ENCODE assay signal across 27 mouse cellular contexts in the genomic region with DNA sequence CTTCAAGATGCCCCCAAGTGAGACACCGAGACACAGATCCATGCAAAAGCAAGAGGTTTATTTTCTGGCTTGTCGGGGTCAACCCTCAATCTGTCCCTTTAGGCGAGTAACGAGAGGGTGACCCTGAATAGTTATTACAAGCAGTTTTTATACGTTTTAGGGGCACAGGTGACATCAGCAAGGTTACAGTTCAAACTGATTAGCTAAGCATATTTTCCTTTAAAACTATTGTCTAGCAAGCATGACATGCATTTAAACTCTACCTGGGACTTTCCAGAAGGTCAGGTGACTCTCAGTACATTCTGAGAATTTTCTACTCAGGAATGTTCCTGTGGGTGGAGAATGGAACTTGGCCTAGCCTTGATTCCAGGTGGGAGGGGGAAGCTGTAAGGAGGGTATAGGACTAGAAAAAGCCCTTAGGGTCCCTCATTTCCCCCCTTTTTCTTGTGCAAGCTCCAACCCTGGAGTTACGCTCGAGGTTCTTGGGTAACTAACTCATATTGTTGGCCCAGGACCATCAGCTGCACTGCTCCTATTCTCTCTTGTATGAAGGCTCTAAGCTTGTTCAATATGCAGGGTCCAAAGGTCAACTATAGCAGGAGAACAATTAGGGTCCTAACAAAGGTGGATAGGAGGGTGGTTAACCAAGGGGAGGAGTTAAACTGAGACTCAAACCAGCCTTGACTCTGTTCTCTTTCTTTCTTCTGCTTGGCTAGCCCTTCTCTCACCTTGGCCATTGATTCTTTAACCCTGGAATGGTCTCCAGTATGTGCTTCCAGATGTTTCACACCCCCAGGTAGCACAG. TPM values are rescaled to one million over a fixed set of nuclear protein-coding genes. Genes with fewer than 3 reads are reported as not detected.
DNase-seq lines count a peak whose midpoint lies in the region; ATAC-seq and TF ChIP-seq lines count a peak whose summit lies in the region.
"Had no signal": no experiment of that assay in that cellular context is flagged by ENCODE, and none has a peak within 500 bp of the region (broad histone marks: within the 10 kb centered on the region; RNA-seq: fewer than 3 reads in every experiment).

No protein-coding gene starts in this region.

- no peaks in the 10 kb centered on the region for H3K79me2 ChIP-seq in CH12.LX (replicated peaks; ENCODE audit: control insufficient read depth, extremely low read depth, insufficient read depth, poor library complexity, severe bottlenecking)

- dilution Hi-C loops in CH12.LX (cut with MboI; ENCODE audit: extremely low pct_ligation_motif_present, extremely low pct_unique_long_range_greater_than_20kb, low sequenced_read_pairs): no loop called here

- no peak for TF ChIP-seq POLR2A in kidney, adult 2 months (IDR thresholded peaks at IDR 0.05; ENCODE audit: low read depth, low read length)
- TF ChIP-seq POLR2A in CH12.LX (IDR thresholded peaks at IDR 0.05; ENCODE audit: low read depth, low read length): no peak

- TF ChIP-seq RAD21 in CH12.LX (IDR thresholded peaks at IDR 0.05; ENCODE audit: low read depth, low read length): no peak

- H3K4me2 ChIP-seq in CH12.LX (ENCODE audit: insufficient read depth, low read depth, poor library complexity, severe bottlenecking): no peak overlapping the region
- no peak overlapping the region for H3K4me2 ChIP-seq in liver, postnatal 0 days (ENCODE audit: low read depth, low read length)
- H3K4me2 ChIP-seq: embryonic facial prominence, embryonic 15.5 days; heart, embryonic 13.5 days; hindbrain, embryonic 15.5 days; limb, embryonic 12.5 days; liver, embryonic 12.5 days; lung, embryonic 15.5 days; neural tube, embryonic 13.5 days had no signal

- H3K36me3 ChIP-seq in kidney, adult 2 months (ENCODE audit: control insufficient read depth, insufficient read depth, low read length): peaks cover 10% of the 10 kb centered on the region
- no peaks in the 10 kb centered on the region for H3K36me3 ChIP-seq in CH12.LX (replicated peaks in 1 of 2; ENCODE audit: control insufficient read depth in 1 of 2, insufficient read depth in 1 of 2, low read length in 1 of 2)
- no peaks in the 10 kb centered on the region for H3K36me3 ChIP-seq in liver, postnatal 0 days (replicated peaks; ENCODE audit: insufficient read depth, low read length)
- H3K36me3 ChIP-seq: embryonic facial prominence, embryonic 15.5 days; liver, embryonic 12.5 days; lung, embryonic 15.5 days had no signal

- WGBS in kidney, adult 2 months: 43% methylated on average over 7 of the region's 7 CpGs
- WGBS in liver, postnatal 0 days (ENCODE audit: insufficient replicate concordance): 71% methylated on average over 7 of the region's 7 CpGs

- H3K9ac ChIP-seq in CH12.LX (ENCODE audit: insufficient read depth, low read depth): no peak overlapping the region
- no peak overlapping the region for H3K9ac ChIP-seq in liver, postnatal 0 days (replicated peaks)
- H3K9ac ChIP-seq: embryonic facial prominence, embryonic 15.5 days; forebrain, postnatal 0 days; heart, embryonic 13.5 days; hindbrain, embryonic 15.5 days; limb, embryonic 12.5 days; liver, embryonic 12.5 days; lung, embryonic 15.5 days; neural tube, embryonic 13.5 days had no signal

- no peaks in the 10 kb centered on the region for H3K27me3 ChIP-seq in kidney, adult 2 months (replicated peaks; ENCODE audit: control insufficient read depth, insufficient read depth, low read length)
- H3K27me3 ChIP-seq in CH12.LX (replicated peaks): no peaks in the 10 kb centered on the region
- no peaks in the 10 kb centered on the region for H3K27me3 ChIP-seq in liver, postnatal 0 days (ENCODE audit: insufficient read depth, low read length)
- H3K27me3 ChIP-seq: embryonic facial prominence, embryonic 15.5 days; heart, embryonic 13.5 days; hindbrain, embryonic 15.5 days; limb, embryonic 12.5 days; liver, embryonic 12.5 days; lung, embryonic 15.5 days; neural tube, embryonic 13.5 days; Patski had no signal

- peak overlapping the region; percentile 87 for H3K27ac ChIP-seq in kidney, adult 2 months (ENCODE audit: insufficient read depth, low read depth, low read length)
- no peak overlapping the region for H3K27ac ChIP-seq in CH12.LX (ENCODE audit: insufficient read depth, low read depth)
- no peak overlapping the region for H3K27ac ChIP-seq in liver, postnatal 0 days (ENCODE audit: low read depth)
- H3K27ac ChIP-seq: embryonic facial prominence, embryonic 15.5 days; heart, embryonic 13.5 days; hindbrain, embryonic 15.5 days; limb, embryonic 12.5 days; liver, embryonic 12.5 days; lung, embryonic 15.5 days; neural tube, embryonic 13.5 days had no signal

- no peak overlapping the region for H3K4me3 ChIP-seq in kidney, adult 2 months (ENCODE audit: insufficient read depth, low read depth, low read length)
- H3K4me3 ChIP-seq in CH12.LX (replicated peaks in 1 of 3; ENCODE audit: low read depth in 2 of 3, low read length in 2 of 3, poor library complexity in 1 of 3): no peak overlapping the region
- H3K4me3 ChIP-seq in liver, postnatal 0 days (ENCODE audit: low read depth, low read length): no peak overlapping the region
- H3K4me3 ChIP-seq: embryonic facial prominence, embryonic 15.5 days; heart, embryonic 13.5 days; hindbrain, embryonic 15.5 days; limb, embryonic 12.5 days; liver, embryonic 12.5 days; lung, embryonic 15.5 days; neural tube, embryonic 13.5 days had no signal

- DNase-seq in kidney, adult 2 months: peak; percentile 81
- DNase-seq in kidney, postnatal 10 days: no peak
- DNase-seq in CH12.LX (ENCODE audit: extremely low read depth) (no peak), ZHBTc4 (ENCODE audit: low read depth, low spot score) (peak; percentile 60)
- peak; percentile 28 to 32 for DNase-seq in kidney, postnatal 36 days
- no peak for DNase-seq in cerebellum, adult 9-10 months
- no peak for DNase-seq in liver, postnatal 0 days
- DNase-seq: adrenal gland, postnatal 25 days; cerebellum, adult 11 months; cerebellum, postnatal 14 days; embryo, embryonic 11 days; forebrain, postnatal 0 days; heart, postnatal 36 days; midbrain, embryonic 14.5 days; thymus, postnatal 36 days had no signal

- peaks cover 22% of the 10 kb centered on the region for H3K4me1 ChIP-seq in kidney, adult 2 months (ENCODE audit: control insufficient read depth, insufficient read depth, low read length)
- H3K4me1 ChIP-seq in CH12.LX (ENCODE audit: control insufficient read depth in 1 of 2, insufficient read depth in 2 of 2): peaks cover 0 to 10% of the 10 kb centered on the region in 2 experiments; a peak in 2 of 4 replicates
- H3K4me1 ChIP-seq in liver, postnatal 0 days (ENCODE audit: insufficient read depth): no peaks in the 10 kb centered on the region
- H3K4me1 ChIP-seq: embryonic facial prominence, embryonic 15.5 days; heart, embryonic 13.5 days; hindbrain, embryonic 15.5 days; limb, embryonic 12.5 days; liver, embryonic 12.5 days; lung, embryonic 15.5 days; neural tube, embryonic 13.5 days had no signal

- no peak for TF ChIP-seq EP300 in CH12.LX (IDR thresholded peaks at IDR 0.05; ENCODE audit: low read length)
- TF ChIP-seq EP300 in liver, postnatal 0 days (IDR thresholded peaks at IDR 0.05; ENCODE audit: low read depth): no peak

- no peak for ATAC-seq in liver, postnatal 0 days
- ATAC-seq: forebrain, postnatal 0 days; liver, embryonic 12.5 days; Patski had no signal

- no peak for TF ChIP-seq CTCF in kidney, adult 2 months (conservative IDR thresholded peaks at IDR 0.05; ENCODE audit: insufficient read depth, insufficient read length, low read depth, low read length)
- no peak for TF ChIP-seq CTCF in CH12.LX (conservative IDR thresholded peaks at IDR 0.05 in 1 of 2, IDR thresholded peaks at IDR 0.05 in 1 of 2; ENCODE audit: low read depth in 2 of 2, low read length in 2 of 2)
- no peak for TF ChIP-seq CTCF in liver, postnatal 0 days (IDR thresholded peaks at IDR 0.05; ENCODE audit: low read depth)

- peaks cover 5% of the 10 kb centered on the region for H3K9me3 ChIP-seq in CH12.LX (replicated peaks; ENCODE audit: low read length)
- peaks cover 7% of the 10 kb centered on the region for H3K9me3 ChIP-seq in liver, postnatal 0 days (ENCODE audit: low read length)
- H3K9me3 ChIP-seq: hindbrain, embryonic 15.5 days had no signal

- in situ Hi-C loops in CH12.LX (cut with MboI; ENCODE audit: low pct_ligation_motif_present, low pct_unique_long_range_greater_than_20kb, low sequenced_read_pairs): no loop called here

TF ChIP-seq in CH12.LX, 34 proteins besides CTCF, POLR2A, EP300 and RAD21:
- TF ChIP-seq MAFK (IDR thresholded peaks at IDR 0.05; ENCODE audit: insufficient replicate concordance, low read length): peak; percentile 54; the same call in 1 of the 2 replicates
- TF ChIP-seq USF2 (conservative IDR thresholded peaks at IDR 0.05; ENCODE audit: low read depth, low read length): no peak
- no peak for TF ChIP-seq IRF4 (IDR thresholded peaks at IDR 0.05; ENCODE audit: low read depth, low read length)

RNA-seq across cellular contexts. Expression of gene 1700016C15Rik, which starts 15.1 kb away (rescaled TPM):
- polyA plus RNA-seq in kidney, adult 2 months (2012; rRNA removed): 4.0 and 6.5 TPM in 2 replicates
- total RNA-seq in CH12.LX (2012; rRNA removed) (not detected in 2 replicates), CH12.LX (2014; rRNA removed) (not detected in 2 replicates)
- not detected in 2 replicates for polyA plus RNA-seq in CH12.LX (2012; ENCODE audit: insufficient read length, low read depth)
- polyA plus RNA-seq in liver, postnatal 0 days (2015; fragmentation: Nextera tagmentation; extraction: Ambion mirVana): not detected in 2 replicates
- total RNA-seq: adrenal gland, postnatal 25 days; forebrain, postnatal 0 days; gastrocnemius, postnatal 4 days; heart, postnatal 36 days; layer of hippocampus, postnatal 10 days; megakaryocyte progenitor cell, adult 5-6 weeks had no signal
- polyA plus RNA-seq: C2C12; heart, embryonic 13.5 days; limb, embryonic 12.5 days; liver, embryonic 12.5 days; neural tube, embryonic 13.5 days had no signal

RNA-seq across cellular contexts. Expression of gene Adss, which starts 51.6 kb away (rescaled TPM):
- 19.9 and 25.3 TPM in 2 replicates for polyA plus RNA-seq in kidney, adult 2 months (2012; rRNA removed)
- total RNA-seq in CH12.LX (2012; rRNA removed): 45.2 and 54.1 TPM in 2 replicates
- 105 and 120 TPM in 2 replicates for total RNA-seq in CH12.LX (2014; rRNA removed)
- polyA plus RNA-seq in CH12.LX (2012; ENCODE audit: insufficient read length, low read depth): 88.2 and 95.5 TPM in 2 replicates
- polyA plus RNA-seq in liver, postnatal 0 days (2015; fragmentation: Nextera tagmentation; extraction: Ambion mirVana): 13.0 TPM in 2 replicates

Comparison
In these comparisons a context has a peak if more than half of its experiments do, and no peak if none do; other contexts are left out.
1. DNase-seq: peak in kidney, adult 2 months (single experiment), ZHBTc4 (single experiment) and kidney, postnatal 36 days (2 of 2); none in kidney, postnatal 10 days (single experiment), CH12.LX (single experiment), cerebellum, adult 9-10 months (single experiment) and liver, postnatal 0 days (single experiment).